Mouse (Mus musculus): ENCODE measurements around the gene Fam114a2. TPM values are rescaled to one million over a fixed set of nuclear protein-coding genes. Genes with fewer than 3 reads are reported as not detected.

Fam114a2 gene
- polyA plus RNA-seq, 1 experiment, result 40.2 TPM

DNA sequence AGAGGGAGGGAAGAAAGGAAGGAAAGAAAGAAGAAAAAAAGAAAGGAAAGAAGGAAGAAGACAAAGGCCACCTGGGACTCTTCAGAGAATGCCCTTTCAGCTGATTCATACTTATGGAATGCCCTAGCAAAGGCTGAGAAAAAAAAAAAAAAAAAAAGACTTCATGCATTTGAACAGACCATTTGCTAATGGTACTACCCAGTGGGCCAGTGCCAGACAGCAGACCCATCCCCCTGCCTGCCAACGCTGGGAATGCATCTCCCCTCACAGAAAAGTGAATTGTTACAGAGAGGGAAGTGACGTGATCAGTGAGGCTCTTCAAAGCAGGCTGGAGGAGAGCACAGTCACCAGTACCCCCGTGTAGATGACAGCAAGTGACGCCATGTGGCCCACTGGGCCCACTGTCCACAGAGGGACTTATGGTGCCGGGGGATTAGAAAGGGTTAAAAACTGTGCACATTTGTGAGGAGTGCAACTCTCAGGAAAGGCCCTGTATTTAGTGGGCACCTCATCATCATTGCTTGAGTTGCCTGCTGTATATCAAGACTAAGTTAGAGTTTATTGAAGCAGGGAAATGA, 21.5 kb upstream of the Fam114a2 start:
- TF ChIP-seq CTCF (IDR thresholded peaks at IDR 0.05; ENCODE audit: borderline replicate concordance, insufficient read depth, low read length) (no peak), POLR2A (IDR thresholded peaks at IDR 0.05; ENCODE audit: low read depth, low read length) (no peak)
- Histone ChIP-seq H3K27ac (ENCODE audit: insufficient read depth, low read length) (no peak overlapping the region), H3K4me1 (ENCODE audit: control insufficient read depth, insufficient read depth, low read length) (no peaks in the 10 kb centered on the region), H3K4me3 (ENCODE audit: insufficient read depth, low read length) (no peak overlapping the region)

DNA sequence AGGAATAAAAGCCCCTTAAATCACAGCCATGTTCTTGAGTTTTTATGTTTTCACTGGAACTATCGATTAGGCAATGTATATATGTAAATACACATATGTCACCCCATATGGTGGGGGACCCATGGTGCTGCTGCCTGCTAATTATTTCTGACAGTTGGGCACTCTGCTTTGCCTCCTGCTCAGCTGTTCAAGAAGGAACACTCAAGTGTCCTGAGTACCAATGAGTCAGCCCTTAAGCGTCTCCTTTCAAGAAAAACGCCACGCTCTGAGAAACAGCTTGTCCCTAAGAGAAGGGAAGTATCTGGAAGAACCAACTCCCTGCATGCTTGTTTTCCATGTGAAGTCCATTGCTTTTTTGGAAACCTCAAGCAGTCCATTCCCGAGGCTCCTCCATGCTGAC, 17.5 kb upstream of the Fam114a2 start:
- H3K4me3 ChIP-seq (ENCODE audit: insufficient read depth, low read length), result no peak overlapping the region
- no peaks in the 10 kb centered on the region for H3K4me1 ChIP-seq (ENCODE audit: control insufficient read depth, insufficient read depth, low read length)
- TF ChIP-seq POLR2A (IDR thresholded peaks at IDR 0.05; ENCODE audit: low read depth, low read length) (no peak), CTCF (IDR thresholded peaks at IDR 0.05; ENCODE audit: borderline replicate concordance, insufficient read depth, low read length) (no peak)
- no peak overlapping the region for H3K27ac ChIP-seq (ENCODE audit: insufficient read depth, low read length)

DNA sequence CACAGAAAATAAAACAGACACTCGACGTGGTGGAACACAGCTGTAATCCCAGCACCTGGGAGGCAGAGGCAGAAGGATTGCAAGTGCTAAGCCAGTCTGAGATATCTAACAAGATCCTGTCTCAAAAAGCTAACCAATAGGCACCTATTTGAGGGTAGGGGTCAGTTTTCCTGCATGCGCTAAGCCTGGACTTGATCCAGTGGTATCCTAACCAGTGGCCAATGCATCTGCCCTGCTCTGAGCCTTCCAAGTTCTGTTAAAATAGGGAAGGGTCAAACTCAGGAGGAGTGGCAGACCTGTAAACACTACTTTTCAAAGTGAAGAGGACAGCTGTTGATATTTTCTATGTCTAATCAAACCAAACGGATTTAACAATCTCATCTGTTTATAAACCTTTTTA, 13.9 kb upstream of the Fam114a2 start:
- TF ChIP-seq POLR2A (IDR thresholded peaks at IDR 0.05; ENCODE audit: low read depth, low read length) (no peak), CTCF (IDR thresholded peaks at IDR 0.05; ENCODE audit: borderline replicate concordance, insufficient read depth, low read length) (no peak)
- H3K4me3 ChIP-seq (ENCODE audit: insufficient read depth, low read length), result no peak overlapping the region
- no peaks in the 10 kb centered on the region for H3K4me1 ChIP-seq (ENCODE audit: control insufficient read depth, insufficient read depth, low read length)
- H3K27ac ChIP-seq (ENCODE audit: insufficient read depth, low read length), result no peak overlapping the region

DNA sequence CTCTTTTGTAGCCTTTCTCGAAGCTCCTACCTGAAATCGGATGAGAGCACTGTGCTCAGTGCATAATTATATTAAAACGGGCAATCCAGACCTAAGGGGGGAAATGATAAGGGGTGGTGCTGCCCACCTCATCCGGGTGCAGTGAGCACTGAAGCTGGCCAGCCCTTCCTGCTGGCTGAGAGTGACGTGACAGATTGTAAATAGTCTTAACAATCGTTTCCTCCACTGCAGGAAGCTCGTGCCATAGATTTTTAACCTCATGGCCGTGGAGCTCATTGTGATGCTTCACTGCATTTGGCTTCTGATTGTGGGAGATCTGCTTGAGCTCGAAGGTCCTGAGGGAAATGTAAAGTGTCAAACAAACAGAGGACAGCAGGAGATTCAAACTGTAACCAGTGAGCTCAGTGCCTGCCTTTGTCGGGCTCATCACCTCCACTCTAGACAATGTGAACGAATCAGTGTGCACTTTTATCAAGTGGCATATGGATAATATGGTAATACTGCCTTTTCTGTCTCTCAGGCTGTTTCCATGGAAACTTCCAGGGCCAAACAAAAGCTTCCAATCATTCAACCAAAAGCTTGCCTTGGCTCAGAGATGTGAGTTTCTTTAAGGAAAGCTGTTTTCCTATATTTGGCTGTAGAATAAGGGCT, 13.0 kb upstream of the Fam114a2 start:
- no peak for TF ChIP-seq POLR2A (IDR thresholded peaks at IDR 0.05; ENCODE audit: low read depth, low read length)
- TF ChIP-seq CTCF (IDR thresholded peaks at IDR 0.05; ENCODE audit: borderline replicate concordance, insufficient read depth, low read length), result no peak
- no peak overlapping the region for H3K27ac ChIP-seq (ENCODE audit: insufficient read depth, low read length)
- no peaks in the 10 kb centered on the region for H3K4me1 ChIP-seq (ENCODE audit: control insufficient read depth, insufficient read depth, low read length)
- H3K4me3 ChIP-seq (ENCODE audit: insufficient read depth, low read length), result no peak overlapping the region

DNA sequence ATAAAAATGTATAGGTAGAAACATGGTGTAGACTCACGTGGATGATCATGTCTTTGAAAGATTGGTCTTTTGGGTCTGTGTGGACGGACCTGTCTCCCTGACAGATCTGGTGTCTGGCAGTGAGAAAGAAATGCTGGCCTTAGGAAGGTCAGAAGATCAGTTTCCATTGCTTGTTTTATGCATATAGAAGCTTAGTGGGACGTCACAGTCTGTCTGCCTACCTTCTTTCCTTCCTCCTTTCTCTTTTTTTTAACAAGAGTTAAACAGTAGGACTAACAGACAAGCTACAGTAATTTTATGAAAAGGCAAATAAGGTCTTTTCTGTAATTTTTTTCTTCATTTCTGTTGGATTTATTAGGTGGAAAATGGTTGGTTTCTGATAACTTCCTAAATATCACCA, 10.7 kb upstream of the Fam114a2 start:
- TF ChIP-seq POLR2A (IDR thresholded peaks at IDR 0.05; ENCODE audit: low read depth, low read length) (no peak), CTCF (IDR thresholded peaks at IDR 0.05; ENCODE audit: borderline replicate concordance, insufficient read depth, low read length) (no peak)
- Histone ChIP-seq H3K27ac (ENCODE audit: insufficient read depth, low read length) (no peak overlapping the region), H3K4me1 (ENCODE audit: control insufficient read depth, insufficient read depth, low read length) (no peaks in the 10 kb centered on the region), H3K4me3 (ENCODE audit: insufficient read depth, low read length) (no peak overlapping the region)

DNA sequence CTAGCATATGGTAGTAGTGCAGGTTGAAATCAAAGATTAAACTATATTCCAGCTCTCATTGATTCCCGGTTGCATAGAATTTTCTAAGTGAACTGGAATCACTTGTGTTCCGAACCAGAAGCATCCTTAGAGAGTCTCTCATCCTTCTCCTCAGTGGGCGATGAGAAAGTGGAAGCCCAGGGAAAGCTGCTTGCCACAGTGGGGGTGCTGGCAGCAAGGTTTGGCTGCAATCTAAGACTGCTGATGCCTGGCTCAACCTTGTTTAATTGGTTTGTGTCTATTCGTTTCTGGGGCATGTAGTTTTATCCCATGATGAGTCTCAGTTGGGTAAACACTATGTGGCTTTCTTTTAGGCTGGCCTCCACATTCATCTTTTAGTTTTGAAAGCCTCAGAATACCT, 9.1 kb upstream of the Fam114a2 start:
- Histone ChIP-seq H3K27ac (ENCODE audit: insufficient read depth, low read length) (no peak overlapping the region), H3K4me3 (ENCODE audit: insufficient read depth, low read length) (no peak overlapping the region), H3K4me1 (ENCODE audit: control insufficient read depth, insufficient read depth, low read length) (no peaks in the 10 kb centered on the region)
- TF ChIP-seq CTCF (IDR thresholded peaks at IDR 0.05; ENCODE audit: borderline replicate concordance, insufficient read depth, low read length) (no peak), POLR2A (IDR thresholded peaks at IDR 0.05; ENCODE audit: low read depth, low read length) (no peak)

DNA sequence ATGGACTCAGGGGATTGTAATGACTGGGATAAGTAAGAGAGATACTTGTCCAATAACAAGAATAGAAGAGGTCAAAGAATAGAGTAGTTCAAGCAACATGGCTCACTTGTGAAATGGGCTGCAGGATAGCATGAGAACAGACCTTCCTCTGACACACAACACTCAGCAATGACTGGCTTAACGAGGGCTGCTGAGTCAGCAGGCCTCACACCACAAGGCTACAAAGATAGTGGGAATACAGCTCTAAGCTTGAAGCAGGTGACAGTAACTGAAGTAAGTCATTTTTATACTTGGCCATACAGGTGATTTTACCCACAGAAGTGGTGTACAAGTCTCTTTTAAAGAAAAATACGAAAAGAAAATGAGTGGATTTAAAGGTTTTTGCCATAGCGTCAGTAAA, 7.5 kb upstream of the Fam114a2 start:
- Histone ChIP-seq H3K27ac (ENCODE audit: insufficient read depth, low read length) (no peak overlapping the region), H3K4me1 (ENCODE audit: control insufficient read depth, insufficient read depth, low read length) (no peaks in the 10 kb centered on the region), H3K4me3 (ENCODE audit: insufficient read depth, low read length) (no peak overlapping the region)
- TF ChIP-seq CTCF (IDR thresholded peaks at IDR 0.05; ENCODE audit: borderline replicate concordance, insufficient read depth, low read length) (no peak), POLR2A (IDR thresholded peaks at IDR 0.05; ENCODE audit: low read depth, low read length) (no peak)

DNA sequence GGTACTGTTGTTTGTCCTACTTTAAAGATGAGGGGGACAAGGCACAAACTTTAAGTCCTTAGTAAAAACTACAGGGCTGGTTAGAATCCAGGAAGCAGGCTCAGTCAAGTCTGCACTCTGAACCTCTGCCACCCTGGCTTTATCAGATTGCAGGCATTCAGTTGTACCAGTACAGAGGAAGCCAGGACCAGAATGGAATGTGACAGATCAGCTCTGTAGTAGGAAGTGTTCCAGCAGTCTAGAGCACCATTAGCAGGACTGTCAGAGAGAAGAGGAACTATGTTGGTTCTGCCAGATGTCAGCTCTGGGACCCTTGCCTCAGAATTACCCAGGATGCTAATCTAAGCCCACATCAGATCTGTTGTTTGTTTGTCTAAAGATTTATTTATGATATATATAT, 6.2 kb upstream of the Fam114a2 start:
- TF ChIP-seq POLR2A (IDR thresholded peaks at IDR 0.05; ENCODE audit: low read depth, low read length), result no peak
- TF ChIP-seq CTCF (IDR thresholded peaks at IDR 0.05; ENCODE audit: borderline replicate concordance, insufficient read depth, low read length), result no peak
- no peaks in the 10 kb centered on the region for H3K4me1 ChIP-seq (ENCODE audit: control insufficient read depth, insufficient read depth, low read length)
- H3K27ac ChIP-seq (ENCODE audit: insufficient read depth, low read length), result no peak overlapping the region
- no peak overlapping the region for H3K4me3 ChIP-seq (ENCODE audit: insufficient read depth, low read length)

DNA sequence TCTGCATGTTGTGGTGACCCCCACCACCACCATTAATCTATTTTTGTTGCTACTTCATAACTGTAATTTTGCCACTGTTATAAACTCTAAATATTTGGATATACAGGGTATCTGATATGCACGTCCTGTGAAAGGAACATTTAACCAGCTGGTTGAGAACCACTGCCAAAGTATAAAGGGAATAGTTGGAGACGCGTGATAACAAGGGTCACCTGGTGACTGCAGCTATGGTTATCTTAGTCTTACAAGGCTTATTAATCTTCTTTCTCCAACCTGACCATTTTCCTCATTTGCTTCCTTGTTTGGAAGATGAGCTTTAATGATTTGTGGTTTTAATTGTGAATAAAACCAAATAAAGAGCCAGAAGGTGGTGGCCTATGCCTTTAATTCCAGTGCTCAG, 5.0 kb upstream of the Fam114a2 start:
- Histone ChIP-seq H3K4me3 (ENCODE audit: insufficient read depth, low read length) (no peak overlapping the region), H3K4me1 (ENCODE audit: control insufficient read depth, insufficient read depth, low read length) (peaks cover 2% of the 10 kb centered on the region), H3K27ac (ENCODE audit: insufficient read depth, low read length) (no peak overlapping the region)
- TF ChIP-seq CTCF (IDR thresholded peaks at IDR 0.05; ENCODE audit: borderline replicate concordance, insufficient read depth, low read length), result no peak
- no peak for TF ChIP-seq POLR2A (IDR thresholded peaks at IDR 0.05; ENCODE audit: low read depth, low read length)

DNA sequence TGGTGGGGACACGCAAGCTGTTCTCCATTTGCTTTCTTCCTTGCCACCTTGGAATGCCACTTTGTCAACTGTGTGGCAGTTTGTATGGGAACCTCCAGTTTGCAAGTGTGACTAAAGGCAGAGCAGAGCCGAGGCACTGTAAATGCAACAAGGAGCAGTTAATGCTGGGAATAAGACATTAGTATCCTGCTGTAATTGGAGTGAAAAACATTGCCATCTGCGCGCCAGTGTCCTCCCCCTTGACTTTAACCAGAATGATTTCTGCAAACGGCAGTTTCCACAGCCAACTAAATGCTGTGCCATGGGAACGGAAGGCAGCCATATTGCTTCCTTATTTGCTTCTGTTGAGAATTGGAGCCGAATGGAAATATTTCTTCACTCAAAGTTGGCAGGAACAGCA, 3.6 kb upstream of the Fam114a2 start:
- no peak overlapping the region for H3K27ac ChIP-seq (ENCODE audit: insufficient read depth, low read length)
- peaks cover 4% of the 10 kb centered on the region for H3K4me1 ChIP-seq (ENCODE audit: control insufficient read depth, insufficient read depth, low read length)
- TF ChIP-seq CTCF (IDR thresholded peaks at IDR 0.05; ENCODE audit: borderline replicate concordance, insufficient read depth, low read length) (no peak), POLR2A (IDR thresholded peaks at IDR 0.05; ENCODE audit: low read depth, low read length) (no peak)
- no peak overlapping the region for H3K4me3 ChIP-seq (ENCODE audit: insufficient read depth, low read length)
